Mouse (Mus musculus) adrenal gland, postnatal 36 days (tissue): ENCODE measurements around the gene Muc13. TPM values are rescaled to one million over a fixed set of nuclear protein-coding genes. Genes with fewer than 3 reads are reported as not detected.

Source experiments
- DNase-seq, 2 experiments: peaks; one replicate each; pipeline ENCODE4 v3.0.0; 2021; ENCODE audit warnings: mixed read lengths in 1 of 2
- total RNA-seq, 2 experiments: library from RNA; stranded (reverse); gene quantifications; 2 replicates each; pipeline ENCODE4 v1.2.3; 2021

Gene Muc13
- total RNA-seq, 2 experiments from 2014 or later, result not detected

DNA sequence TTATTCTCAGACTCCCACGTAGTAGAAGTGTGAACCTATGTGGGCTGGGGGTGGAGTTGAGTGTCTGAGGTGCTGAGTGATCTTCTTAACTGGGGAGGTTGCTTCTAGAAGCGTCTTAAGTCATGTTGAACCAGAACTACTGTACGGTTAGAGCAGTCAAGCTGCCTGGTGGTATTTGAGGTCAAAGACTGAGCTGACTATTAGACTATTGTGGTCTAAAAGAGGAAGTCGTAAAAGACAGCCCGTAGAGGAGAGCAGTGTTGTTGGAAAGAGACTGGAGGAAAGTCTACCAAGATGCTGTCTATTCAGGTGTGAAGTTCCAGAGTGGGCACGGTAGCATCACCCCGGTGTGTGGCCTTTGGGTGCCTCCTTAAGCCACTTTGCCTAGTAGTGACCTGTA is 24.0 kb upstream of the Muc13 start:
- DNase-seq, result no peak

DNA sequence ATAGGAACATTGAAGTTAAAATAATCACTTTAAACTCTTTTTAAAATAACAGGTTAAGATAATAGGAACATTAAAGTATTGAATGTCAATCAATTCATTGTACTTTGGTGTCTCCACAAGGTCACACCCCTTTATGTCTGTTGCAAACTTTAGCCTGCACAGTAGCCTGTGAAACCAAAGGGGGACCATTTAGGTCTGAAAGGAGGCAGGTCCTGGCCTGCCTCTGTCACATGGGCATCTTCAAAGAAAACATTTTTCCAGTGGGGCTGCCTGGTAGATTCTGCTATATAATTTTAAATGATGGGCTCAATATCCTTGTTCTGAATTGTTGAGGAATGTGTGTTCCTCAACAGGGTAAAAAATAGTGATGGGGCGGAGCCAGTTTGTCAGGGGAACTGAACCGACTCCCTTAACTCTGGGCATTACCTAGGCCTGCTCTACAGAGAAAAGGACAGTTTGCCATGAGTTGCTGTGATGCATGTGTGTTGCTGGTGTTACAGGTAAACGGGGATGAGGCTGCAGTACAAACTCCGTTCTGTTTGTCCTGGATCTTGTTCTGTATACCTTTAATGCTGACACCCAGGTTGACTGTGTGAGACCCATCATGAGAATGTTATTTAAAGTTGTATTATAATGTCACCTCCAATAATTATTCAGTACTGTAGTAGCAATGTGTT is 22.9 kb upstream of the Muc13 start:
- no peak for DNase-seq

DNA sequence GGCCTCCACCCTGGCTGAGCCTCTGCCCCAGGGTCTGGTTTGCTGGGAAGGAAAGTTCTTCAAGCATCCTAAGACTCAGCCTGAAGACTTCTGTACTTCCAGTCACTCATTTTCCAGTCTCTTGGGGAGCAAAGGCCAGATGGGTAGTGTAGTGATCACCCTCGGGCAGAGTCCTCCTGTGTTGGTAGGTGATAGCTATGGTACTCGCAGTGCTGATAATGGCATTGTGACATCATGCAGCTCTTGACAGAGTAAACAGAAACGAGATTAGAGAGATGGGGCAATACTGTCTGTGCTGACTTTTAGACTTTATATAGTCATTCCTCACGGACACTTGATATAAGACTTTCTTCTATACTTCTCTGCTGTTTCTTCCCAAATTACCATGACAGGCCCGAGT is 21.0 kb upstream of the Muc13 start:
- DNase-seq, result no peak

DNA sequence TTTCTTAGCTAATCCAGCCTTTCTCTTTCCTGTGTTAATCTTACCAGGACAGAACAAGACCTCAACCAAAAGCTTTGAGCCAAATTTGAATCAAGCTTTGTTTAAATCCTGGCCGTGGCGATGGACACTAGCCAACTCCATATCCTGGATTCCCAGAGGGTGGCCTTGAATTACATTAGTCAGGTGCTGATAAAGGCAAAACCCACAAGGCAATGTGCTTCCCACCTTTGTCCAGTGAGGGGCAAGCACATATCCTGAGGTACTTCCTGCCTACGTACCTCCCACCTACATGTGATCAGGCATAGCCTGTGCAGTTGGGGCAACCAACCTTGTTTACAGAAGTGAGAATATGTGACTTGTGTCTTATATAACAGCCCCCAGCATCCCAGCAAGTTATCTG is 18.9 kb upstream of the Muc13 start:
- peak; percentile 48 to 51 for DNase-seq

DNA sequence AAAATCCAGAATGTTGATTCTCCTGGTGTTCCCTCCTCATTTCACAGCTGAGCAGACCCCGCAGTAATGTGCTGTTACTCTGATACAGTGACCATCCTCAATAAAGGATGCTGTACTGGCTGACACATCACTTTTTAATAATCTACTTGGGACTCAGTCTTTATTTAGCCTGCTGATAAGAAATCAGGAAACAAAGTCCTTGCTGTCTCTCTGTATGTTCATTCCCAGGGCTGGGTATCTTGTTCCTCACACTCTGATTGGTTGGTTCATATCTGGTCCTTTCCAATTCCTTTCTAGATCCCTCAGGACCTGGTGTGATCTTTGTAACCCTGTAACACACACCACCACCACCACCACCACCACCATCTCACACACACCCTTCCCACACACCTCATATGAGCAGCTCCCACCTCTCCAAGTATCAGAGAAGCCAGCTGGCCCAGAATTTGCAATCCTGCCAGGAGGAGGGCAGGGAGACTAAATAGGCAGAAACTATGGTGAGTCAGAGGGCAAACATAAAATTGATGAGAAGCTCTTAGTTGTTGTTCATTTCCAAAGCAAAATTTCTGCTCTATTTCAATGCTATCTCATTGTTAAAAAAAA is 18.0 kb upstream of the Muc13 start:
- peak; percentile 48 to 60 for DNase-seq

DNA sequence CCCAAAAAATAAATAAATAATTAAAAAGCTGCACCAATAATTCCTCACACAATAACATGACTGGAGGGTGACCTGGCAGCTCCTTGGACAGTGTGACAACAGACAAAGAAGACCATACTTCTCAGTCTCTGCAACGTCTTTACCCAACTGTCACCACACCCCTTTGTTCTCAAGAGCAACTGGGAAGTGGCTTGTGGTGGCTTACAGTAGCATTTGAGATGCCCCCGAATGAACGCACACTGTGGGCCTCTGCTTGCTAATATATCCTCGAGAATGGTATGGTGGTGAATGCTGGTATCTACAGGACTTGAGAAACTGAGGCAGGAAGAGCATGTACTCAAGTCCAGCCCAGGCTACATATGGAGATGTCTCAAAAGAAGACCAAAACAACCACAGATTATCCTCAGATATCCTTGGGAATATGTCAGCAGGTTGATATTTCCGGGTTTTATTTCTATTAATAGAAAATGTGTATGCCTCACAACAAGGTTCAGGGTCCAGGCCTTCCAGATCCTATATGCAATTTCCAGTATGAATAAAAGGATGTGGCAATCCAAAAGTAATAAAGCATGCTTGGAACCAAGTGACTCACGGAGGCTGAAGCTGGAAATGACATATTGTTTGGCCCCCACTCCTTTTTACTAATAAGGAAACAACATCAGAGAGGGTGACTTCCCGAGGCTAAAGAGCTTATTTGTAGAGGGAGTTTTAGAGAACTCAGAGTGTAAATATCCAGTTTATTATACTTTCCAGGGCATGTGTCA is 16.9 kb upstream of the Muc13 start:
- no peak for DNase-seq

DNA sequence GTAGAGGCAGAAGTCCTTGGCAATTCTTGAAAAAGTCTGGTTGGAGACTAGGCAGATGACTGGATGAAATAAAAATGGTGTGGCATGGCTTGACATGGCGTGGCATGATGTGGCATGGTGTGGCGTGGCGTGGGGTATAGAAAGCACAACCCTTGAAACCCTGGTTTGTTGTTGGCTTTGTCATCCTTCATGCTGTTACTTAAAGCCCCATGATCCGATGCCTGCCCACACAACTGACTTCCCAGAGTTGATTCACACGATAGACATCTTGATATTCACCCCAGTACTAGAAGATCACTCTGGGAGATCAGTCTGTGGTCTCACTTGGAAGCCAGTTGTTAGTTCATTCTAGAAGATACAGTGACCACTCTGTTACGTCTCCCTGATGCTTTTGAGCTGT is 16.2 kb upstream of the Muc13 start:
- no peak for DNase-seq

DNA sequence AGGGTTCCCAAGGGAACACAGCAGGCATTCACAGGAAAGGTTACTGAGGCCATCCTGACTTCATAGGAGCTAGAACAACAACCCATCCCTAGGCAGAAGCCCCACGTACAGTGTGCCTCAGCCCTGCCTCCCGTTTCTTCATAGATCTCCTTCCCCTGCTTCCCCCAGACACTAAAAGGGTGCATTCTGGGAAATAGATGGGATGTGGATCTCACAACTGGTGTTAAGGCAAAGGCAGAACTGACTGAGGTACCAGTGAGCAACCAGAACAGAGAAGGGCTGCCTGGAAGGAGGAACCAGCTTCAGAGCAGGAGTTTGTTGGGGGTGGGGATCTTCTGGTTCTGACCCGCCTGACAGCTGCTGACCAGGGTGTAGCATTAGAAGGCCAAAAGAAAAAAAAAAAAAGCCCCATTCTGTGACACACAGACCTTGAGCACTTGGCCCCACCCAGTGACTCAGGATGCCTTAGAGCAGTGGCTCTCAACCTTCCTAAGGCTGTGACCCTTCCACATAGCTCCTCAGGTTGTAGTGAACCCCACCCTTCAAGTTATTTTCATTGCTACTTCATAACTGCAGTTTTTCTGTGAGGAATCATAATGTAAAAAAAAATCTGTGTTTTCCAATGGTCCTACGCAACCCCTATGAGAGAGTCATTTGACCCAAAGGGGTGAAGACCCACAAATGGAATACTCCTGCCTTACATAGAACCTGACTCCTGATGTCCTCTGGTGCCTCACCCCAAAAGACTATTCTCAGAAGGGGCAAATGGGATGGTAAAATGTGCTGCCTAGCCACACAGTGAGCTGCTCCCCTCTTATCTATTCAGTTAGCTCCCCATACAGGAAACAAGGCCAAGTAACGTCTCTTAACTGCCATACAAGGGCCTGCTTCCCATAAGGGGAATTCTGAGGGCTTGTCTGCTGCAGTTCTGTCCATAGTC is 11.8 kb upstream of the Muc13 start:
- DNase-seq, result peak; percentile 73 to 75

DNA sequence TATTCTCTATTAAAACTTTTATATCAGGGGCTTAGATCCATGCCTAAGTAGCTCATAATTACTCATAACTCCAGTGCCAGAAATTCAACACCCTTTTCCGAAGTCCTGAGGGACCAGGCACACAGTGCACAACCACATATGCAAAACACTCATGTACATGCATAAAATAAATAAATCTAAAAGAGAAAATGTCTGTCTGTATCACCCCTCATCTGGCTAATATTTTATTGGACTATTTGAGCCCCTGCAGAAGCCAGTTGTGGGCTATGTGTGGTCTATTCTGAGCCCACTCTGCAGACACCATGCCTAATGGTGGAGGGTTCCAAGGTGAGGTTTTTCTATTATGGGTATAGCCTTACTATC is 11.1 kb upstream of the Muc13 start:
- no peak for DNase-seq

DNA sequence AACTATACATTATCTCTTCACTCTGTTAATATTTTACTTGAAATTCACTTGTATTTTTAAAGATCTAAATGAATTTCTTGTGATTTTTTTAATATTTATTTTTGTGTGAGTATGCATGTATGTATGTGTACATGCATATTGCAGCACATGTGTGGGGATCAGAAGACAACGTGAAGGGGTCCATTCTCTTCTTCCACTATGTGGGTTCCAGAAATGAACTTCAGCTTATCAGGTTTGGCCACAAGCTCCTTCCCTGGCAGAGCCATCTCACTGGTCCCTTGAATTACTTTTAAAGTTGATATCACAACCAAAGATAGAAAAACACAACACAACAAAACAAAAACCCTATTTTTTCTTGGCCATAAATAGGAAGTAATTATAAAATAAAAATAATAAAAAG is 9.3 kb upstream of the Muc13 start:
- DNase-seq, result no peak

DNA sequence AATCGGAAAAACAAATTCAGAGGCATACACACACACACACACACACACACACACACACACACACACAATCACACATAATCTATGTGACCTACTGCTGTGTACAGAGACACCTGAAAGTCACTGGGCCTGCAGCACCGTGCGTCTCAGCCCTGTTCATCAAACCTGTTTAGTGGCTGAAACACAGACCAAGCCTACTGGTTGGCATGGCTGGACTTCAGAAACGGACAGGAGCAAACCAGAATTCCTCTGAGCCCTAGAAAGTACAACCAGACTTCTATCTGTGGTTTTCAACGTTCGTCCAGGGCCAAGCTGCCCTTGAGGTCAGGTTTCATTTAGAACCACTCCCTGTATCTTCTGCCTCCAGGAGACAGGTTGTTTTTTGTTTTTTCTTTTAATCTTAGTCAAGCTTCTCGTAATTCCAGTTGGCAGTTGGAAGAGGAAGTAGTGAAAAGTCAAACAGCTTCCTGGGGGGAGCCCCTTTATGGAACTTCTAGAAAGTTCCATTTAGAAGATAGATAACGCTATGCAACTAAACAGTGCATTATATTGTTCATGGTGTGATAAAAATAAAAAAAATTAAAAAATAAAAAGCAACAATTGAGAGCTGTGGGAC is 8.6 kb upstream of the Muc13 start:
- no peak for DNase-seq

DNA sequence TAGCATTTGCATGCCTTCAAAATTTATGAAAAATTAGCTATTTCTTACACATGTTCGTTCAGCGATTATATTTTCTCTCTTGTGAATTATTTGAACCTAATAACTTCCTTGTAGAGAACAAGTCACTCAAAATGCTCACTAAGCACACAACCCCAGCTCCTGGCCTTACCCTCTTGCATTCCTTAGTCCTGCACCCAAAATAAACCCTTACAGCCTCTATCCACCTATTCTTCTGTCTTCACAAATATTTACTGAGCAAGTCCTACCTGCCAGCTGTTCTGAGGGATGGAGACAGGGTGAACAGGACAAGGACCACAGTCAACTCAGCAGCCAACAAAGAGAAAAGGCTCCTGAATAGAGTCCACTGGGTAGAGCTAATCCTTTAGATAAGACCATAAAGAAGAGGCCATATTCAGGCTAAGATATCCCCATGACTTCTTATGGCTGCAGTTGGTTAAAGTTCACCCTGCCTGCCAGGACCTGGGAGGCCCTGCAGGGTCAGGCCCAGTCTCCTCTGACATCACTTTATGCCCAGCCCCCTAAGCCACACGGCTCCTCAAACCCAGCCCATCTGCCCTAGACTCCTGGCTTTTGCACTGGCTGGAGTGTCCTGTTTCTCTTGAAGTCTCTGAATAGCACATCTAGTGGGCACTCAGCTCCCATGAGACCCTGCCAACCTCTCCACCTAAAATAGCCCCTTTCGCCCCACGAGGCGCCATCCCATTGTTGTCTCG is 7.0 kb upstream of the Muc13 start:
- DNase-seq, result no peak

DNA sequence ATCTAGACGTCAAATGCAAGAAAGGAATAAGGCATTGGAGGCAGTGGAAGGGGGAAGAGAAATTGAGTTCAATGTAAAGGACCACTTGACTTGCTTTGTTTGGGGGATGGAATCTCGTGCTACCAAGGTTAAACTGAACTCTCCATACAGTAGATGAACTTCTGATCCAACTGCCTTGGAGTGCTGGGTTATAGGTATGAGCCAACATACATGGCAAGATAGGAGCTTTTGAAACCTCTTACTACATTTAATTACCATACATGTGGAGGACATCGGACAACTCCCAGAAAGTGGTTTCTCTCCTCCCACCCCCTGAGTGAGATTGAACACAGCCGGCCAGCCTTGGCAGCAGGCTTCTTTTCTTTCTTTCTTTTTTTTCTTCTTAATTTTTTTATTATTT is 1.3 kb downstream of the Muc13 start:
- no peak for DNase-seq

DNA sequence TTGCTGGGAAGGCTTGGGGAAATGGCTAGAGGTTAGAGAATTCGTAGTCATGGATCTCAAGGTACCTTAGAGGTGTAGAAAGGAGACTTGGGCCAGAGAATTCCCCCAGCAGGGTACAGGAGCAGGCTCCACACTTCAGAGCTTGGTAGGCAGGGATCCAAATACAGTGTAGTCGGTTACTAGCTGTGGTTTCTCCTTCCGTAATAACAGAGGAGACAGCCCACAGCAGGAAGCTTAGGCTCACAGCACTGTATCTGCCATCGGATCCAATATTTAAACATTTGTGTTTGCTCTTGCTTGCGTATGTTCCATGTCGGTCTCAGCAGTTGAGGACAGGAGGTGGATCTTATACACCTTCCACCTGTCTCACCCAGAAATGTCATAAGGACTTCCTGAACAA is 2.0 kb downstream of the Muc13 start:
- DNase-seq, result no peak

DNA sequence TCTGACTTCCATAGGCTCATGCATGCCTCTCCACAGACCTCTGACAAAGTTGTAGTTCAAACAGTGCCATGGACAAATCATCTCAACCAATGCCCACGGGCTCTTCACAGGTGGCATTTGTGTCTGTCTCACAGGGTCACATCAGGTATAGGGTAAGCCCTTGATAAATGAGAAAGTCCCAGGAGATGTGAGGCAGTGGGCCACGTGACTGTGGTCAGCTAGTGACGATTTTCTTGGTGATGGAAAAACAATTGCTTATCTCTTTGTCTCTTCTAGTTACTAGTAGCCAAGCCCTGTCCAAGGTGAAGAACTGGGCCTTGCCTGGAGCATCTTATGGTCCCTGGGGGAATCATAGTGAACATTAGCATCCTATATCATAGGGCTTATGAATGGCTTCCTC is 2.9 kb downstream of the Muc13 start:
- no peak for DNase-seq

DNA sequence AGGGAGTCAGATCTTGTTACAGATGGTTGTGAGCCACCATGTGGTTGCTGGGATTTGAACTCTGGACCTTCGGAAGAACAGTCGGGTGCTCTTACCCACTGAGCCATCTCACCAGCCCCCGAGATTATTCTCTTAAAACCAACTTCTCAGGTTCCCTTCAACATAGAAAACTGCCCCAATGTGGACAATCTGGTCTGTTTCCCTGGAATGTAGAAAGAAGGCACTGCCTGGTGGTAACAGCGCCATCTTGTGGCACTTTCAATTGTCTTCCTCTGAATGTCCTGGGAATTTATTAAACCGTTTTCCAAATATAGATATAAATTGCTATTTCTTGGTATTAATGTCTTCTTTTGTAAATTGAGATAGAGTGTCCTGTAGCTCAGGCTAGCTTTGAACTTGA is 4.0 kb downstream of the Muc13 start:
- peak; percentile 70 for DNase-seq

DNA sequence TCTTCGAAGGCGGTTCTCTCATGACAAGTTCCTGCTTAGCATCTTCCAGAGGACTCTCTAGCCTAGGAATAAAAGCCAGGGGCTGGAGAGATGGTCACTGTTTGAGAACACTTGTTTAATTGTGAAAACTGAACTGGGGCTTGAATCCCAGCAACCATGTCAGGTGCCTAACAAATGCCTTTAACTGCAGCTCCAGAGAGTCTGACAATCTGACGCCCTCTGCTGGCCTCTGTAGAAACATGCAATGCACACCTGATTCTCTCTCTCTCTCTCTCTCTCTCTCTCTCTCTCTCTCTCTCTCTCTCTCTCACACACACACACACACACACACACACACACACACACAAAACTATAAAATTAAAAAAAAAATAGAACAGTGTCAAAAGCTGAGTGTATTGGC is 16.2 kb downstream of the Muc13 start:
- no peak for DNase-seq

DNA sequence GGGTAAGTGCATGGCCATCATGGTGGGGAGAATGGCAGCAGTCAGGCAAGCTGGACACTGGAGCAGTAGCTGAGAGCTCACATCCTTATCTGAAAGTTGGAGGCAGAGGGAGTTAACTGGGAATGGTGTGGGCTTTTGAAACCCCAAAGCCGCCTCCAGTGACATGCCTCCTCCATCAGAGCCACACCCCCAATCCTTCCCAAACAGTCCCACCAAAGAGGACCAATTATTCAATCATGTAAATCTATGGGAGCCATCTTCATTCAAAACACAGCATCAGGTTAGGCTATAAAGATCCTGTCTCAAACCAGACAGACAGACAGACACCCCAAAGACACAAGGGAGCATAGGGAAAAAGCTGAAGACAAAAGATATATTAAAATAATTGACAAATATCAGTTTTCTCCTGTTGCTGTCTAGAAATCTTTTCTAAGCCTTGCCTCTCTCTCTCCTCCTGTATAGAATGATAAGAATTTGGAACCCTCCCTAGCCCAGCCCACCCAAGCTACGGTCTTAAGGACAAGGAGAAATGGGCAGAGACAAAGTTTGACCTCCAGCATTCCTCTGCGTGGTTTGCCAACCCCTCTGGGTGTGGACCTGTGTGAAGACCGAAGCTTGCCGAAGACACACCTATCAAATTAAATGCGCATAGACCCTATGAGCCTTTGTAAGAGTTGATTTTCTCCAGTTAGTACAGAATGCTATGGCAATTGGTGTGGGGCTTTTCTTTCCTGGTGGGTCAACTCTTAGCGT is 24.8 kb downstream of the Muc13 start:
- no peak for DNase-seq

DNA sequence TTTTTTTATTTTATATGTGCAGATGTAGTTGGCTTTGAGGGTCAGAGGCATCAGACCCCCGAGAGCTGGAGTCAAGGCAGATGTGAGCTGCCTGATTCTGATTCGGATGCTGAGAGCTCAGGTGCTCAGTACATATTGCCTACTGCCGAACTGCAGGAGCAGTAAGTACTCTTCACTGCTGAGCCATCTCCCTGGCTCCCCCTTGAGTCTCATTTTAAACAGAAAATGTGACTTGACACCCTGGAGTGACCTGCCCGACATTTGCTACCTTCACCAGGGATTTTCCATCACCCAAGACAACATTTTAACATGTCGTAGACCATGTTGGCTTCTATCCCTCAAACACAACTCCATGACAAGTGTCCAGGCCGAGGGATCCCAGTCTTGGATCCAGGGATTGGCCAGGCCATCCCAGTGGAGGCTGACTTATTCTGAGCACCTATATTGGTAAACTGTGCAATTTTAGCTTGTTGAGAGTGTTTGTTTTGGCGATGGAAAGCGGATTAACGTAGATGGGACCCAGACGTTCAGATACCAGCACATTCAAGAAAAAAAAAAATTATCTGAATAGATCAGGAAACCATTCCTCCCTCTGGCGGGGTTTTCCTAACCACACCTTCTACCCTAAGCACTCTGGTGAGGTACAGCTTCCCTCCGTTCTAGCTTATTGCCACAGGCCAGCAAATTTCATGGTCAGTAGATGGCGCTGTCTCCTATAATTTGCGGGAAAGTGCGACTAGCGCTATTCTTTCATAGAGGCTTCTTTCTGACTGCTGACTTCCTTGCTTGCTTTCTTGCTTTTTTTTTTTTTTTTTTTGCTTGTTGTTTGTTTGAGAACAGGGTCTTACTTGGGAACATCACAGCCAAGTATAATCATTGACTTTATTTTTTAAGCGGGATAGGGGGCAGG is 26.7 kb downstream of the Muc13 start:
- DNase-seq, result peak; percentile 87 to 90

DNA sequence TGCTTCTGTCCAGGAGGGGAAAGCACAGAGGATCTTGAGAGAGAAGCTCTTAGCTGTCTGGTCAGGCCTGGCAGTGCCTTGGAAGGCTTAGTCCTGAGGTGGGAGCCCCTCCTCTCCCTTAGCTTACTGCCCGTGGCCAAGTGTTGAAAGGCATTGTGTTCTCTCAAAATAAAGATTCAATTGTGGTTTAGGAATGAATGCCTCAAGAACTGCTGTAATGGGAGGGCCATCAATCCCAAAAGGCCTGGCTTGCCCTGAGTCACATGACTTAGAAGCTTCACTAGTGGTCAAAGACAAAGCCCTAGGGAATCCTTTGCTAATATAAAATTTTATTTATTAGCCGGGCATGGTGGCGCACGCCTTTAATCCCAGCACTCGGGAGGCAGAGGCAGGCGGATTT is 30.8 kb downstream of the Muc13 start:
- no peak for DNase-seq
